Mouse (Mus musculus) embryo, embryonic 9.5 days (tissue): ENCODE data around the gene Rab15.
"Not testable (repeated sequence)": the region's sequence is repeated elsewhere in the genome, so short reads cannot be mapped to it uniquely, and the experiment has no call there.

Experiments used
- DNase-seq: peaks from one replicate; pipeline ENCODE4 v3.0.0-alpha.2; 2017; ENCODE audit errors: extremely low spot score

The Rab15 gene

GRCm38 (mm10) chr12:76822651-76823041 is at the start of gene Rab15:
Gene Rab15, minus strand, starts transcription at chr12:76822908.
- DNase-seq: peak; percentile 37

- no peak for DNase-seq
Observed at GRCm38 (mm10) chr12:76869561-76869960, 46.9 kb upstream of the Rab15 start.

GRCm38 (mm10) chr12:76868463-76869198 is 45.9 kb upstream of the Rab15 start:
- no peak for DNase-seq

GRCm38 (mm10) chr12:76867586-76868280 is 45.0 kb upstream of the Rab15 start:
- DNase-seq: no peak

GRCm38 (mm10) chr12:76865266-76865665 is 42.6 kb upstream of the Rab15 start:
- no peak for DNase-seq

GRCm38 (mm10) chr12:76863651-76864050 is 40.9 kb upstream of the Rab15 start:
- no peak for DNase-seq

GRCm38 (mm10) chr12:76858788-76859187 is 36.1 kb upstream of the Rab15 start:
- DNase-seq: not testable (repeated sequence)

GRCm38 (mm10) chr12:76857087-76857486 is 34.4 kb upstream of the Rab15 start:
- DNase-seq: no peak

GRCm38 (mm10) chr12:76853378-76854142 is 30.9 kb upstream of the Rab15 start:
- DNase-seq: peak; percentile 40

- no peak for DNase-seq
Observed at GRCm38 (mm10) chr12:76852419-76852818, 29.7 kb upstream of the Rab15 start.

- DNase-seq: no peak
Observed at GRCm38 (mm10) chr12:76844346-76845061, 21.8 kb upstream of the Rab15 start.

- DNase-seq: no peak
Observed at GRCm38 (mm10) chr12:76840081-76840480, 17.4 kb upstream of the Rab15 start.

GRCm38 (mm10) chr12:76839298-76839697 is 16.6 kb upstream of the Rab15 start:
- DNase-seq: no peak

GRCm38 (mm10) chr12:76837844-76838650 is 15.3 kb upstream of the Rab15 start:
- DNase-seq: no peak

GRCm38 (mm10) chr12:76837101-76837843 is 14.6 kb upstream of the Rab15 start:
- peak; percentile 98 for DNase-seq

GRCm38 (mm10) chr12:76832704-76833103 is 10.0 kb upstream of the Rab15 start:
- peak; percentile 46 for DNase-seq

GRCm38 (mm10) chr12:76825283-76825682 is 2.6 kb upstream of the Rab15 start:
- DNase-seq: no peak

GRCm38 (mm10) chr12:76822002-76822650 is 582 bp downstream of the Rab15 start:
- DNase-seq: peak; percentile 55

- no peak for DNase-seq
Observed at GRCm38 (mm10) chr12:76820615-76821014, 2.1 kb downstream of the Rab15 start.

GRCm38 (mm10) chr12:76819816-76820215 is 2.9 kb downstream of the Rab15 start:
- DNase-seq: no peak
